Mouse (Mus musculus): Measurements from ENCODE around the gene Stub1.
"Not testable (repeated sequence)": the region's sequence is repeated elsewhere in the genome, so short reads cannot be mapped to it uniquely, and the experiment has no call there.

The Stub1 gene

GRCm38 (mm10) chr17:25833291-25833663 is at the start of gene Stub1:
Gene Stub1 (minus strand): TSS chr17:25833404.
- in situ Hi-C loops (cut with MboI; ENCODE audit: low sequenced_read_pairs), result no loop called here

- in situ Hi-C loops (cut with MboI; ENCODE audit: low sequenced_read_pairs), result loop anchor here (25.0 kb wide), 1 partner anchor 130 kb away; no protein-coding TSS in a partner anchor
Observed at GRCm38 (mm10) chr17:25882306-25882705, 49.1 kb upstream of the Stub1 start.

- in situ Hi-C loops (cut with MboI; ENCODE audit: low sequenced_read_pairs), result loop anchor here (25.0 kb wide), 1 partner anchor 131 kb away; no protein-coding TSS in a partner anchor
Observed at GRCm38 (mm10) chr17:25881691-25882090, 48.5 kb upstream of the Stub1 start.

GRCm38 (mm10) chr17:25880913-25881641 is 47.9 kb upstream of the Stub1 start:
- in situ Hi-C loops (cut with MboI; ENCODE audit: low sequenced_read_pairs), result loop anchor here (25.0 kb wide), 1 partner anchor 131 kb away; no protein-coding TSS in a partner anchor

GRCm38 (mm10) chr17:25880196-25880910 is 47.1 kb upstream of the Stub1 start, which contains the start of gene Wfikkn1:
Gene Wfikkn1 (minus strand): TSS chr17:25880858.
- in situ Hi-C loops (cut with MboI; ENCODE audit: low sequenced_read_pairs), result loop anchor here (25.0 kb wide), 1 partner anchor 132 kb away; no protein-coding TSS in a partner anchor

- in situ Hi-C loops (cut with MboI; ENCODE audit: low sequenced_read_pairs), result loop anchor here (25.0 kb wide), 1 partner anchor 133 kb away; no protein-coding TSS in a partner anchor
Observed at GRCm38 (mm10) chr17:25879750-25880149, 46.5 kb upstream of the Stub1 start.

GRCm38 (mm10) chr17:25879261-25879660 is 46.1 kb upstream of the Stub1 start:
- in situ Hi-C loops (cut with MboI; ENCODE audit: low sequenced_read_pairs), result loop anchor here (25.0 kb wide), 1 partner anchor 133 kb away; no protein-coding TSS in a partner anchor

- in situ Hi-C loops (cut with MboI; ENCODE audit: low sequenced_read_pairs), result loop anchor here (25.0 kb wide), 1 partner anchor 134 kb away; no protein-coding TSS in a partner anchor
Observed at GRCm38 (mm10) chr17:25878611-25879180, 45.5 kb upstream of the Stub1 start.

- in situ Hi-C loops (cut with MboI; ENCODE audit: low sequenced_read_pairs), result loop anchor here (25.0 kb wide), 1 partner anchor 134 kb away; no protein-coding TSS in a partner anchor
Observed at GRCm38 (mm10) chr17:25877741-25878610, 44.8 kb upstream of the Stub1 start.

- in situ Hi-C loops (cut with MboI; ENCODE audit: low sequenced_read_pairs), result loop anchor here (25.0 kb wide), 1 partner anchor 135 kb away; no protein-coding TSS in a partner anchor
Observed at GRCm38 (mm10) chr17:25877025-25877424, 43.8 kb upstream of the Stub1 start.

GRCm38 (mm10) chr17:25876347-25876915 is 43.2 kb upstream of the Stub1 start:
- in situ Hi-C loops (cut with MboI; ENCODE audit: low sequenced_read_pairs), result loop anchor here (25.0 kb wide), 1 partner anchor 136 kb away; no protein-coding TSS in a partner anchor

GRCm38 (mm10) chr17:25875171-25876136 is 42.2 kb upstream of the Stub1 start:
- in situ Hi-C loops (cut with MboI; ENCODE audit: low sequenced_read_pairs), result loop anchor here (25.0 kb wide), 1 partner anchor 137 kb away; no protein-coding TSS in a partner anchor

- in situ Hi-C loops (cut with MboI; ENCODE audit: low sequenced_read_pairs), result loop anchor here (25.0 kb wide), 1 partner anchor 138 kb away; no protein-coding TSS in a partner anchor
Observed at GRCm38 (mm10) chr17:25874721-25875170, 41.5 kb upstream of the Stub1 start, which contains the start of gene Mettl26. Gene Mettl26 (plus strand): TSS chr17:25875074.

GRCm38 (mm10) chr17:25874148-25874720 is 41.0 kb upstream of the Stub1 start:
- in situ Hi-C loops (cut with MboI; ENCODE audit: low sequenced_read_pairs), result no loop called here

- in situ Hi-C loops (cut with MboI; ENCODE audit: low sequenced_read_pairs), result no loop called here
Observed at GRCm38 (mm10) chr17:25873405-25874147, 40.4 kb upstream of the Stub1 start.

- in situ Hi-C loops (cut with MboI; ENCODE audit: low sequenced_read_pairs), result no loop called here
Observed at GRCm38 (mm10) chr17:25872676-25873075, 39.5 kb upstream of the Stub1 start.

- in situ Hi-C loops (cut with MboI; ENCODE audit: low sequenced_read_pairs), result not testable (repeated sequence)
Observed at GRCm38 (mm10) chr17:25871566-25871965, 38.4 kb upstream of the Stub1 start.

Data from CH12F3 (cell line).